Mouse (Mus musculus): ENCODE data around the gene Rtn4rl1. TPM values are rescaled to one million over a fixed set of nuclear protein-coding genes. Genes with fewer than 3 reads are reported as not detected.

Rtn4rl1 gene
- polyA plus RNA-seq, 1 experiment, result 11.1 TPM

DNA sequence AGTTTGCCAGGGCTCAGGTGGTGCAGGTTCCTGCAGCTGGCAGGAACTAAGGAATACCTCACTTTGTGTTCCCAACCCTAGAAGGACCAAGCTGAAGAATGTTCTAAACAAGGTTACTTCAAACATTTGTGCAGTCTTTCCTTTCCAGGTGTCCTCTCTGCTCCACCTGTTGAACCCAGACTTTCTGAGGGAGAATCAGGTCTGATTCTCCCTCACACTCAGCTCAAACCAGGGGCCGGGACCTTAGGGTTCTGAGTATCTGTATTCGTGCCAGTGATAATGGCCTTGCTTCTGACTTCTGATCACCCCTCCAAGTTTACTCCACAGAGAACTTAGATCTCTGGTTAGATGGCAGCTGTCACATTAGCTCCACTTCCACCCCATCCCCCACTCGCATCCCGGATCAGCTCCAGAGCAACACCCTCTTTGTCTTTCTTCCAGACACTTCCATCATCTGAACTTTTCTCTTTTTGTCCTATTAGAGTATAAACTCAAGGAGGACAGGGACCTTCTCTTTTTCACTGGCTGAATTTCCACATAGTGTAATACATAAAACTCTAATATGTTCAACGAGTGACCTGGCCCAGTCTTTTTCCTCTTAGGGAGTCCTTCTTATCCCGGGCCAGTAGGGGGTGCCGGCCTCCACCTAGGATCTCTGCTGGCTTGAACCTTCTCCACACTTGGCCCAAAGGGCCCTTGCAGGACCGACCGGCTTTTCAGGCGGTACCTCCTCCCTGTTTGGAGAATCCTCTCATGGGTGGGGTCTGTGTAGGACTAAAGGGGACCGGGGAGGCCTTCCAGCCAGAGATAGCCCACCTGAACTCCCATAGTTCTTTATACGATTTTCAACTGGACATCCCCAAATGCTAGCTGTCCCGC is 1.0 kb upstream of the Rtn4rl1 start:
- TF ChIP-seq CTCF (IDR thresholded peaks at IDR 0.05; ENCODE audit: extremely low read depth, insufficient read depth, insufficient read length, insufficient replicate concordance) (peak; percentile 54; the same call in 1 of the 2 replicates), POLR2A (IDR thresholded peaks at IDR 0.05; ENCODE audit: low read depth, low read length) (no peak)
- DNase-seq (ENCODE audit: low read depth in 1 of 2, low spot score in 2 of 2), result peak; percentile 40 to 67

DNA sequence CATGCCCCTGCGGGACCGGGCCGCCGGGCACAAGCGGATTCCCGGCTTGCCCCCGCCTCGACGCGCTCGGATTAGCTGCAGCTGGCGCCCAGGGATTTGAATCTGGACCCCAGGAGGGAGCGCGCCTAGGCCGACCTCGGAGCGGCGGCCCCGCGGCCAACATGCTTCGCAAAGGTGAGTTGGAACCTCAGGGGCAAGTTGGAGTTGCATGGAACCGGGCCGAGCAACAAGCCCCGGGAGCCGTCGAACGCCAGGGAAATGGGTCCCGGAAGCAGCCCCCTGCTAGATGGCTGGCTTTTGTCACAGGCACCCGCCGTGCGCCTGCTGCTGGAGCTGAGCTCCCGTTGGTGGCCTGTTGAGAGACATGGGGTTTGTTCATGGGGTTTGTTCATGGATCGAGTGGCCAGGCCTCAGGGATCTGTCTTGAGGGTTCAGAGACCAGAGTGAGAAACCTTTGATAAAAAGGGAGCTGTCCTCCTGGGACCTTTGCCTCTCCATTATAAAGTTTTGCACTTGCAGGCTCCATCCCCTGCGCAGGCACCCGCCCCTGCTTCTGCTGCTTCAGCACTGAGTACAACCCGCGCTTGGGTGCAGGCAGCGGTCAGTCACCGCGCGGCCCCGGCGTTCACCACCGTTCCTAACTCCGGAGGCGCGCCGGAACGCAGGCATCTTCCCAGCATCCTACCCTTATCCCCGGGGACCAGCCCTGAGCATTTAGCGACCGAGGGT is 702 bp downstream of the Rtn4rl1 start:
- Histone ChIP-seq H3K4me1 (ENCODE audit: control insufficient read depth, insufficient read depth, insufficient read length) (peaks cover 16% of the 10 kb centered on the region), H3K27ac (ENCODE audit: insufficient read depth, low read length) (peak overlapping the region; percentile 28), H3K36me3 (ENCODE audit: control insufficient read depth, insufficient read depth, low read length) (no peaks in the 10 kb centered on the region), H3K4me3 (ENCODE audit: extremely low read depth, insufficient read depth, insufficient read length) (peak overlapping the region; percentile 64), H3K27me3 (ENCODE audit: control insufficient read depth, insufficient read depth, low read length) (peaks cover 13% of the 10 kb centered on the region)
- 1% methylated on average over 52 of the region's 52 CpGs for WGBS
- TF ChIP-seq CTCF (IDR thresholded peaks at IDR 0.05; ENCODE audit: extremely low read depth, insufficient read depth, insufficient read length, insufficient replicate concordance), result no peak
- no peak for TF ChIP-seq POLR2A (IDR thresholded peaks at IDR 0.05; ENCODE audit: low read depth, low read length)
- no peak for DNase-seq (ENCODE audit: low read depth in 1 of 2, low spot score in 2 of 2)

More for the DNA sequence above, 1.0 kb upstream of the Rtn4rl1 start:
- Histone ChIP-seq H3K4me3 (ENCODE audit: extremely low read depth, insufficient read depth, insufficient read length) (peak overlapping the region; percentile 64), H3K36me3 (ENCODE audit: control insufficient read depth, insufficient read depth, low read length) (no peaks in the 10 kb centered on the region), H3K27me3 (ENCODE audit: control insufficient read depth, insufficient read depth, low read length) (peaks cover 13% of the 10 kb centered on the region), H3K27ac (ENCODE audit: insufficient read depth, low read length) (no peak overlapping the region), H3K4me1 (ENCODE audit: control insufficient read depth, insufficient read depth, insufficient read length) (peaks cover 13% of the 10 kb centered on the region)
- 28% methylated on average over 13 of the region's 13 CpGs for WGBS

DNA sequence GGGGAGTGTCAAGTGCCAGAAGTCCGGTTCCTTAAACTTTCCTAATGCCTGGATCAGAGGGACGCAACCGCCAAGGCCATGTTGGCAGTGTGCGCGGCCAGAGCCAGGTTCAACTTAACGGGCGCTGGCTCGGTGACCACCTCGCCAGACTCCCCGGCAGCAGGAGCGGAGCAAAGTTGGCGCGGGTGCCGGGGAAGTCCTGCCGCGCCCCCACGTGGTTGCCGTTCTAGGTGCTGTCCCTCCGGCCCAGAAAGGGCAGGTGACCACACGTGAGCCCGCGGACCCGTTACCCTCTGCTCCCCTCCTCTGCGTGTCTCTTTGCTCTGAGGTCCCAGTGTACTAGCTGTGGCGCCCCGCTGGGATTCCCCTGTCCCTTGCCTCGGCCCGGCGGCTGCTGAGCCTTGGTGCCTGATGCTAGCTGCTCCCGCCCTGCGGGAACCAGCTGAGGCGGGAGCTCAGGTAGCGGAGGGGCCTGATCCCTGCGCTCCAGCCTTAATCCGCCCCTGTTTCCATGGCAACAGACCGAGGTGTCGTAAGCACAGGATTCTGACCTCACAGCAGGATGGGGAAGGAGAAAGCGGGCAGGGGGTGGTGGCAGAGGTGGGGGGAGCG is 1.4 kb downstream of the Rtn4rl1 start:
- Histone ChIP-seq H3K4me1 (ENCODE audit: control insufficient read depth, insufficient read depth, insufficient read length) (peaks cover 13% of the 10 kb centered on the region), H3K4me3 (ENCODE audit: extremely low read depth, insufficient read depth, insufficient read length) (peak overlapping the region; percentile 64), H3K36me3 (ENCODE audit: control insufficient read depth, insufficient read depth, low read length) (no peaks in the 10 kb centered on the region), H3K27me3 (ENCODE audit: control insufficient read depth, insufficient read depth, low read length) (peaks cover 13% of the 10 kb centered on the region), H3K27ac (ENCODE audit: insufficient read depth, low read length) (no peak overlapping the region)
- TF ChIP-seq POLR2A (IDR thresholded peaks at IDR 0.05; ENCODE audit: low read depth, low read length), result no peak
- 0 out of 2 replicates have a peak, but pooled peaks have one; percentile 5 for TF ChIP-seq CTCF (IDR thresholded peaks at IDR 0.05; ENCODE audit: extremely low read depth, insufficient read depth, insufficient read length, insufficient replicate concordance)
- peak in 1 of 2 experiments; percentile 47 for DNase-seq (ENCODE audit: low read depth in 1 of 2, low spot score in 2 of 2)
- WGBS, result 2% methylated on average over 39 of the region's 39 CpGs

DNA sequence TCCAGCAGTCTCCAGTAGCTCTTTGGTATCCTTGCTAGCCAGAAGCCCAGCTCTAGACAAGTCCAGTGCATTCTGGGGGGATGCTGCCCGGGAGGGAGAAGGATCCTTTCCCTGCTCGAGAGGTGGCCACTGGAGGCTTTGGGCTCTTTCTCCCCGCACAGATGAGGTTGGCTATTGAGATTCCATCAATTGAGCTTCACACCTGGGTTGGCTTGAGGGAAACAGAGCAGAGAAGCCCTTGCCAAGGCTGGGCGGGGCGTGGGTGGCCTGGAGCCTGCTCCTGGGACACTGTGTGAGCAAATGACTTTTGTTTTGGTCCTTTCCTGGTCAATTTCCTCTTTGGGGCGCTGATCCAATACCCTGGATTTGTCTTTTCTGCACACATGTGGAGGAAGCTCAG is 2.5 kb downstream of the Rtn4rl1 start:
- TF ChIP-seq POLR2A (IDR thresholded peaks at IDR 0.05; ENCODE audit: low read depth, low read length) (no peak), CTCF (IDR thresholded peaks at IDR 0.05; ENCODE audit: extremely low read depth, insufficient read depth, insufficient read length, insufficient replicate concordance) (no peak)
- WGBS, result 73% methylated on average over 6 of the region's 6 CpGs
- no peak for DNase-seq (ENCODE audit: low read depth in 1 of 2, low spot score in 2 of 2)
- no peak overlapping the region for H3K4me3 ChIP-seq (ENCODE audit: extremely low read depth, insufficient read depth, insufficient read length)
- no peaks in the 10 kb centered on the region for H3K36me3 ChIP-seq (ENCODE audit: control insufficient read depth, insufficient read depth, low read length)
- peaks cover 13% of the 10 kb centered on the region for H3K27me3 ChIP-seq (ENCODE audit: control insufficient read depth, insufficient read depth, low read length)
- peaks cover 13% of the 10 kb centered on the region for H3K4me1 ChIP-seq (ENCODE audit: control insufficient read depth, insufficient read depth, insufficient read length)
- no peak overlapping the region for H3K27ac ChIP-seq (ENCODE audit: insufficient read depth, low read length)

DNA sequence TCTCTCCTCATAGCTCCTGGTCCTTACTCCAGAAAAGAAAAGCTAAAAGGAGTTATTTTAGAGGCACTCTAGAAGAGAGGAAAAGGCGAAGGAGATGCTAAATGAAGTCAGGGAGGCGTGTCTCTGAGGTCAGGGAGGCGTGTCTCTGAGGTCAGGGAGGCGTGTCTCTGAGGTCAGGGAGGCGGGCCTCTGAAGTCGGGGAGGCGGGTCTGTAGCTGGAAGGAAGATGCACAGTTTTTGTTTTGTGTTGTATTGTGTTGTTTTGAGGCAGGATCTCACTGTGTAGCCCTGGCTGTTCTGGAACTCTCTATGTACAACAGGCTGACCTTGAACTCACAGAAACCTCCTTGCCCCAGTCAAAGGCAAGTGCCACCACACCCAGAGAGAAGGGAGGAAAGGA is 4.4 kb downstream of the Rtn4rl1 start:
- TF ChIP-seq CTCF (IDR thresholded peaks at IDR 0.05; ENCODE audit: extremely low read depth, insufficient read depth, insufficient read length, insufficient replicate concordance), result no peak
- TF ChIP-seq POLR2A (IDR thresholded peaks at IDR 0.05; ENCODE audit: low read depth, low read length), result no peak
- Histone ChIP-seq H3K4me1 (ENCODE audit: control insufficient read depth, insufficient read depth, insufficient read length) (peaks cover 13% of the 10 kb centered on the region), H3K27ac (ENCODE audit: insufficient read depth, low read length) (no peak overlapping the region), H3K36me3 (ENCODE audit: control insufficient read depth, insufficient read depth, low read length) (no peaks in the 10 kb centered on the region), H3K27me3 (ENCODE audit: control insufficient read depth, insufficient read depth, low read length) (peaks cover 13% of the 10 kb centered on the region), H3K4me3 (ENCODE audit: extremely low read depth, insufficient read depth, insufficient read length) (no peak overlapping the region)
- WGBS, result 57% methylated on average over 7 of the region's 7 CpGs
- no peak for DNase-seq (ENCODE audit: low read depth in 1 of 2, low spot score in 2 of 2)

DNA sequence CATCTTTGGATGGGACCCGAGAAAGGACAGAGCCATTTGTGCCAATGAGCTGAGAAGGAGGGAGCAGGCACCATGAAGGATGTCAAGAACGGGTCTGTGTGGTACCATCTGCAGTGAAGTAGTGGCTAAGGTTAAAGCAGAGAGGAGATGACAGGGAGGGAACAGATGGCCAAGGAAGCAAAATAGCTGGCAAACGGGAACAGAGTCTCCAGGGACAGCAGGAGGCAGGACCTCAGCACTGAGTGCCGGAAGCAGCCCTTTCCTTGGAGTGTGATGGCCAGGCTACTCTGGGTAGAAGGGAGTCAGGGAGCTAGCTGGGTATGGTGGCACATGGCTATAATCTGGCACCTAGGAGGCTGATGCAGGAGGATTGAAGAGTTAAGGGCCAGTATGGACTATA is 5.2 kb downstream of the Rtn4rl1 start:
- peaks cover 10% of the 10 kb centered on the region for H3K27me3 ChIP-seq (ENCODE audit: control insufficient read depth, insufficient read depth, low read length)
- TF ChIP-seq CTCF (IDR thresholded peaks at IDR 0.05; ENCODE audit: extremely low read depth, insufficient read depth, insufficient read length, insufficient replicate concordance) (no peak), POLR2A (IDR thresholded peaks at IDR 0.05; ENCODE audit: low read depth, low read length) (no peak)
- H3K36me3 ChIP-seq (ENCODE audit: control insufficient read depth, insufficient read depth, low read length), result no peaks in the 10 kb centered on the region
- H3K4me3 ChIP-seq (ENCODE audit: extremely low read depth, insufficient read depth, insufficient read length), result no peak overlapping the region
- 93% methylated on average over 4 of the region's 4 CpGs for WGBS
- no peak for DNase-seq (ENCODE audit: low read depth in 1 of 2, low spot score in 2 of 2)
- H3K27ac ChIP-seq (ENCODE audit: insufficient read depth, low read length), result no peak overlapping the region
- H3K4me1 ChIP-seq (ENCODE audit: control insufficient read depth, insufficient read depth, insufficient read length), result peaks cover 13% of the 10 kb centered on the region
